Mouse (Mus musculus): Measurements from ENCODE around the gene Nlrc5.

Gene Nlrc5

DNA sequence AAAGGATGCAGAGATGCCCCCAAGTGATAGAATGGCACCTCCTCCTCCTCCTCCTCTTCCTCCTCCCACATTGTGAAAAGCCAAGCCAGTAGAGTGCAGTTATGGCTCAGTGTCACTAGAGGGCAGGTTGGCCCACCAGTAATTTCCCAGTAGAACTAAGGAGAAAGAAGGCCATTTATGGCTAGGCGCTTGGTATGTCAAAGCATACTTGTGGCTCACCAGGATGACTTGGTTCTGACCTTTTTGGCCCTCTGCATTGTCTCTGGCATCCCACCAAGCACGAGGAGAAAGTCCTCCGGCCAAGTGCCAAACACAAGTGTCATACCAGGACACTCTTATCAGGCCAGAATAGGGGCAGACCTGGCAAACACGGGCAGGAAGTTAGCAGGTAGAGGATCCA is 94.1 kb downstream of the Nlrc5 start:
- peak in 1 of 2 experiments; percentile 6 for DNase-seq (ENCODE audit: low spot score in 2 of 2)

- DNase-seq (ENCODE audit: low spot score in 2 of 2) = no peak
Measured at GRCm38 (mm10) chr8:94529875-94530274, 95.7 kb downstream of the Nlrc5 start.

DNA sequence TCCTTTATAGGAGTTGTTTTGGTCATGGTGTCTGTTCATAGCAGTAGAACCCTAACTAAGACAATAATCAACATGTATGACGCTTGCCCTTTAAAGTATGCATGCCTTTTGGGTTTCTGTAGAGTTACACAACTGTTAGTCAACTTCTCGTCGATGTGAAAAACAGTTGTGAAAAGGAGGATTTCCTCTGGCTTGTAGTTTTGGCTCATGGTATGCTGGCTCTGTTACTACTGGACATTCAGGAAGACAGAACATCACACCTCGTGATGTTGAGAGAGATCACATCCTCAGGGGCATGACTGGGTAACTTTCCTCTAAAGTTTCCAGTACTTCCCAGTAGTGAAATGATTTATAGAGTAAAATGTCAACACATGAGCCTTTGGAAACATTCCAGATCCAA is 96.5 kb downstream of the Nlrc5 start:
- DNase-seq (ENCODE audit: low spot score in 2 of 2) = no peak

DNA sequence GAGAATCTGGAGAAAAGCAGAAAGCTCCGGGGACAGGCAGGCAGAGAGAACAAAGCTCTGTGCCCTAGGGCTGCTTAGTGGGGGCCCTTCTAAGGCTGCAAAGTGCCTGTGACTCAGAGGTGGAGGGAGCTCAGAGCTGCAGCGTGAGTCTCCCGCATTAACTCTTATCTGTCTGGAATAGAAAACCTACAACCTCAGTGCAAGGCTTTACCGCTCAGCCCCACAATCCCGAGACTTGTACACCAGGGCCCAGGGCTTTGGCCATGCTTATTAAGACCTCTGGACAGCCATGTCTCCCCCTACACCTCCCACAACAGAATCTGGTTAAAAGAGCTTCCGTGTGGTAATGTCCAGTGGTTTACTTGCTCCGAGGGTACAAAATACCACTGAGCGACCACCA is 97.8 kb downstream of the Nlrc5 start:
- DNase-seq (ENCODE audit: low spot score in 2 of 2) = no peak

GRCm38 (mm10) chr8:94532525-94532872 is 98.3 kb downstream of the Nlrc5 start:
- no peak for DNase-seq (ENCODE audit: low spot score in 2 of 2)

- DNase-seq (ENCODE audit: low spot score in 2 of 2) = peak; percentile 54 to 62
Measured at GRCm38 (mm10) chr8:94532873-94533671, 98.9 kb downstream of the Nlrc5 start, which contains the start of gene Cpne2. Cpne2 (plus strand) TSS chr8:94532990.

GRCm38 (mm10) chr8:94534612-94535011 is 100.5 kb downstream of the Nlrc5 start:
- DNase-seq (ENCODE audit: low spot score in 2 of 2) = no peak

GRCm38 (mm10) chr8:94535631-94536030 is 101.5 kb downstream of the Nlrc5 start:
- DNase-seq (ENCODE audit: low spot score in 2 of 2) = no peak

- no peak for DNase-seq (ENCODE audit: low spot score in 2 of 2)
Measured at GRCm38 (mm10) chr8:94537456-94537855, 103.3 kb downstream of the Nlrc5 start.

GRCm38 (mm10) chr8:94540025-94540424 is 105.9 kb downstream of the Nlrc5 start:
- no peak for DNase-seq (ENCODE audit: low spot score in 2 of 2)

DNA sequence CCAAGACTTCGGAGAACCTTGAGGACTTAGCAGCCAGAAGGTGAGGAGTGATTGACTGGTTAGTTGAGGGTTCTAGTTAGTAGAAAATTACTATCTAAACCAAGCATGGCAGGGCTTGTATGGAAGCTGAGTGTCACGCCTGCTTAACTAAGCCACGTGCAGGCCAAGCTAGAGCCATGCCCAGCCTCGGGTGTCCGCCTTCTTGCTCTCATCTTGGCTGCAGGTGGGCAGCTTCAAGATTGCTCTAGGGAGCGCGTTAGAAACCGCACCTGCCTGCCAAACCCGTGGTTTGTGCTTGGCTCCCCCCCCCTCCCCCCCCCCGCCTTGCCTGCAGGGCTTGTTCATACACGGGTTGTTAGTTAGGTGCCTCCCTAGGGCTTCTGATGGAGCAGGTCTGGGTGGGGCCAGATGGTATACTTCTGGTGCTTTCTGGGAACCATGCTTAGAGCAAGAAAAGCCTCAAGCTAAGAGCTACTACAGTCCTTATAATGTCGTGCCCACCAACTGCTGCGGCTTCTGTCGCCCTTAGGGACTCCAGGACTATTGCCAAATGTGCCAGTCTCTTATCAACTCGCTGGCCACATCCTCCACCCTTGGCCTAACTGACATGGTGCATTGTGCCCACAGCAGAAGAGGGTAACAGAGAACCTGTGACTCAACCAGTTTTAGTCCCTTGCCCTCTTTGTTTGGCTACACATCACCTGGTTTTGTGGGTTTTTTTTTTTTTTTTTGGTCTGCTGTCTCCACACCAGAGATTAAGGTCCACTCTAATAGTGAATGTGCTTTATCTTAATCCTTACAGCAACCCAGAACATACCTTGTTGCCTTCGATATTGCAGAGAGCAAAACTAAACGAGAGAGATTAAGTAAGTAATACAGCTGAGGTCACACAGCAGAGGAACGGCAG is 107.0 kb downstream of the Nlrc5 start:
- DNase-seq (ENCODE audit: low spot score in 2 of 2) = no peak

GRCm38 (mm10) chr8:94543981-94544380 is 109.8 kb downstream of the Nlrc5 start:
- no peak for DNase-seq (ENCODE audit: low spot score in 2 of 2)

DNA sequence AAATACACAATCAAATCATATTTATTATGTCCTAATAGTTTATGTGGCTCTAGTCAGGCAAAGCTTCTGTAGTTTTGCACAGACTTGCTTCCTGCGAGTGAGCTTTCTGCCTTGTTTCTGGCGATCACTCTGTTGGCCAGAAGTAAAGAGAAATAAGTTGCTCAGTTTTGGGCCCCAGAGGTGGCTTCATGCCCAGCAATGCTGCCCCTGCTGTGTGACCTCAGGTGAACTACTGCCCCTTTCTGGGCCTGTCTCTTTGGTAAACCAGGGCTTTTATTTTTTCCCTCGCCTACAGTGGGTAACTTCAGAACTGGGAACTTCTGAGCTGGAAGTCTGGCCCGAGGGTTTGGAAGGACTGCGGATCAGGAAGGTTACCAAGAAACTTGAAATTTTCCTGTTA is 114.9 kb downstream of the Nlrc5 start:
- DNase-seq (ENCODE audit: low spot score in 2 of 2) = no peak

GRCm38 (mm10) chr8:94549482-94549881 is 115.3 kb downstream of the Nlrc5 start:
- DNase-seq (ENCODE audit: low spot score in 2 of 2) = no peak

GRCm38 (mm10) chr8:94549998-94550397 is 115.8 kb downstream of the Nlrc5 start:
- no peak for DNase-seq (ENCODE audit: low spot score in 2 of 2)

GRCm38 (mm10) chr8:94551471-94552422 is 117.6 kb downstream of the Nlrc5 start:
- DNase-seq (ENCODE audit: low spot score in 2 of 2) = no peak

- no peak for DNase-seq (ENCODE audit: low spot score in 2 of 2)
Measured at GRCm38 (mm10) chr8:94552696-94553095, 118.5 kb downstream of the Nlrc5 start.

DNA sequence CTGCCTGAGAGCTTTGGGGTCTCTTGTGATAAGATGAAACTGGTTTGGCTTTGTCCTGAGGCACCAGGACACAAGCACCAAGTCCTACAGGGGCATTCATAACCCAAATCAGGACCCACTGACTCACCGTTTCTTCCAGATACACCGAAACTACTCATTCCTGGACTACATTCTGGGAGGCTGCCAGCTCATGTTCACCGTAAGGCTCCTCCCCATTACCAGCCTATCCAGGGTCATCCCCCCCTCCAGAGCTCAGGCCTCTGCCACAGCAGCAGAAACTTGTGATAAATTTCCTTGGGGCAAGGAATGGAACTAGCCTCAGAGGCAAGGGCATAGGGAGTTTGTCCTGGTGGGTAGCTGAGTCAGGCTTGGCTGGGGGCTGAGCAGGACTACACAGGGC is 123.1 kb downstream of the Nlrc5 start:
- no peak for DNase-seq (ENCODE audit: low spot score in 2 of 2)

DNA sequence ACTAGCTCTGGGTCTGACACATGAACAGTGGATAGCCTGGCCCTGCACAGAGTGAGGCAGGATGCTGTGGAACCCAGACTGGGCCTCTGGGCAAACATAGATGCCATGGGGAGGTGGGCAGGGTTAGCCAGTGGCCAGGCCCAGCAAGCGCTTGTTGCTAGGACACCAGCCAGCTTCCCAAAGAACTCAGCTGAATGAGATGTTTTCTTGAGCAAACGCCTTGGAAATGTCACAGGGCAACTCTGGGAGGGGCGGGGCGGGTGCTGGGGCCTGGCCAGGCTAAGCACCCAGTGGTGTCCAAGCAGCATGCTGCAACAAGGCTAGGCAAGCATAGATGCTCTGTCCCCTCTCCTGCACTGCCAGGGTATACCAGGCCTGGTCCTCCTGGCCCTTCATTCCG is 127.1 kb downstream of the Nlrc5 start:
- no peak for DNase-seq (ENCODE audit: low spot score in 2 of 2)

GRCm38 (mm10) chr8:94564421-94564820 is 130.3 kb downstream of the Nlrc5 start:
- DNase-seq (ENCODE audit: low spot score in 2 of 2) = no peak

- DNase-seq (ENCODE audit: low spot score in 2 of 2) = no peak
Measured at GRCm38 (mm10) chr8:94566033-94566432, 131.9 kb downstream of the Nlrc5 start.

All from urinary bladder, adult 18-20 months (tissue).